21 mouse cellular contexts compared by ENCODE assay signal in the genomic region with DNA sequence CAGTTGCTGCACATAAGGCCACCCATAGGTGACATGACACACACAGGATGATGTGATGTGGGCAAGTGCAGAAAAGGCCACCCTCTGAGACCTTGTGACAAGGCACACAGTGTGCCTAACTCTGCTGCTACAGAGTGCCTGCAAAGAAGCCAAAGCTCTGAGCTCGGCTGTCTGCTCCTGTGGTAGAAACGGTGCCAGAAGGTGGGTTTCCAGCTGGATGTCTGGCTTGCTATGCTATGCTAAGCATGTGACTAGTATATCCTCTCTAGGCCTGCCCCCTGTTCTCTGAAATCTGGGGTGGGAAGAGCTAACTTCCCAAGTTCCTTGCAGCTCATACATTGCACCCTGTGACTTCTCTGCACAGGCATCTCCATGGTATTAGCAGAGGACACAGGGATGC. TPM values are rescaled to one million over a fixed set of nuclear protein-coding genes. Genes with fewer than 3 reads are reported as not detected.
DNase-seq lines count a peak whose midpoint lies in the region; ATAC-seq and TF ChIP-seq lines count a peak whose summit lies in the region.
"Had no signal": no experiment of that assay in that cellular context is flagged by ENCODE, and none has a peak within 500 bp of the region (broad histone marks: within the 10 kb centered on the region; RNA-seq: fewer than 3 reads in every experiment).

No protein-coding gene starts in this region.

- no peaks in the 10 kb centered on the region for H3K27me3 ChIP-seq in heart, embryonic 11.5 days (ENCODE audit: control insufficient read depth, insufficient read depth, low read length)
- H3K27me3 ChIP-seq in limb, embryonic 14.5 days (ENCODE audit: control insufficient read depth, insufficient read depth, low read length): no peaks in the 10 kb centered on the region
- no peaks in the 10 kb centered on the region for H3K27me3 ChIP-seq in limb, embryonic 10.5 days (ENCODE audit: low read depth, poor library complexity, severe bottlenecking)
- H3K27me3 ChIP-seq: CH12.LX, Patski had no signal

- no peak overlapping the region for H3K4me3 ChIP-seq in heart, embryonic 11.5 days (ENCODE audit: low read depth, low read length)
- H3K4me3 ChIP-seq in limb, embryonic 14.5 days (replicated peaks; ENCODE audit: low read length): no peak overlapping the region
- H3K4me3 ChIP-seq in limb, embryonic 10.5 days: no peak overlapping the region

- no peak for ATAC-seq in heart, embryonic 11.5 days (replicated peaks; ENCODE audit: insufficient number of reproducible peaks, low FRiP score, low TSS enrichment)
- ATAC-seq in limb, embryonic 14.5 days (ENCODE audit: low FRiP score, low read depth): no peak
- ATAC-seq: activated CD4-positive, CD25-positive, alpha-beta regulatory T cell, adult 4 months; CD4-positive, CD25-positive, alpha-beta regulatory T cell, adult 4 months; Patski had no signal

- no peak overlapping the region for H3K9ac ChIP-seq in heart, embryonic 11.5 days (ENCODE audit: low read depth, low read length)
- H3K9ac ChIP-seq in limb, embryonic 14.5 days (ENCODE audit: low read depth, low read length, severe bottlenecking): 0 out of 2 replicates have a peak overlapping the region, but pooled peaks have one; percentile 12

- 85% methylated on average over 2 of the region's 2 CpGs for WGBS in heart, embryonic 11.5 days (ENCODE audit: insufficient replicate concordance)
- 78% methylated on average over 2 of the region's 2 CpGs for WGBS in limb, embryonic 14.5 days
- WGBS in limb, embryonic 10.5 days: 92% methylated on average over 2 of the region's 2 CpGs

- no peak overlapping the region for H3K4me2 ChIP-seq in heart, embryonic 11.5 days
- no peak overlapping the region for H3K4me2 ChIP-seq in limb, embryonic 14.5 days (replicated peaks; ENCODE audit: low read depth, low read length, severe bottlenecking)

- H3K27ac ChIP-seq in heart, embryonic 11.5 days (ENCODE audit: low read depth, low read length): no peak overlapping the region
- no peak overlapping the region for H3K27ac ChIP-seq in limb, embryonic 14.5 days (replicated peaks; ENCODE audit: low read depth, low read length)
- no peak overlapping the region for H3K27ac ChIP-seq in limb, embryonic 10.5 days

- TF ChIP-seq POLR2A in limb, embryonic 14.5 days (IDR thresholded peaks at IDR 0.05; ENCODE audit: borderline replicate concordance, extremely low read depth, insufficient read depth, insufficient read length): no peak

- no peaks in the 10 kb centered on the region for H3K36me3 ChIP-seq in heart, embryonic 11.5 days (ENCODE audit: control insufficient read depth, insufficient read depth, low read length)
- no peaks in the 10 kb centered on the region for H3K36me3 ChIP-seq in limb, embryonic 14.5 days (ENCODE audit: control insufficient read depth, insufficient read depth, low read length)
- no peaks in the 10 kb centered on the region for H3K36me3 ChIP-seq in limb, embryonic 10.5 days
- H3K36me3 ChIP-seq: G1E had no signal

- no peaks in the 10 kb centered on the region for H3K4me1 ChIP-seq in heart, embryonic 11.5 days (ENCODE audit: control insufficient read depth, insufficient read depth, low read length)
- 0 out of 2 replicates have a peak, but pooled peaks cover 2% of the 10 kb centered on the region for H3K4me1 ChIP-seq in limb, embryonic 14.5 days (ENCODE audit: control insufficient read depth, insufficient read depth, low read length)
- no peaks in the 10 kb centered on the region for H3K4me1 ChIP-seq in limb, embryonic 10.5 days

- no peaks in the 10 kb centered on the region for H3K9me3 ChIP-seq in heart, embryonic 11.5 days (replicated peaks; ENCODE audit: control insufficient read depth, low read length)
- no peaks in the 10 kb centered on the region for H3K9me3 ChIP-seq in limb, embryonic 14.5 days (ENCODE audit: control insufficient read depth, low read length)
- no peaks in the 10 kb centered on the region for H3K9me3 ChIP-seq in limb, embryonic 10.5 days (replicated peaks)

- peak; percentile 45 to 54 for DNase-seq in cerebellum, postnatal 10 days
- DNase-seq in cerebellum, adult 9-10 months: no peak
- DNase-seq in heart, adult 11 months: peak; percentile 39
- DNase-seq in limb, embryonic 14.5 days (ENCODE audit: low spot score): no peak
- no peak for DNase-seq in limb, embryonic 10.5 days (ENCODE audit: low spot score)
- DNase-seq: adrenal gland, adult 2 months; adrenal gland, adult 8-10 months; adrenal gland, postnatal 10 days; adrenal gland, postnatal 14 days; adrenal gland, postnatal 25 days; adrenal gland, postnatal 36 days; B cell, adult 2 months; cerebellum, adult 11 months; cerebellum, adult 11-12 months; cerebellum, adult 18-20 months had no signal

RNA-seq across cellular contexts. Expression of a gene that starts 13.5 kb away (rescaled TPM):
- polyA plus RNA-seq in heart, embryonic 11.5 days (2014; fragmentation: Nextera tagmentation; extraction: Ambion mirVana): 47.4 and 55.2 TPM in 2 replicates
- polyA plus RNA-seq in limb, embryonic 14.5 days (2012; rRNA removed): 35.4 and 36.6 TPM in 2 replicates
- 41.8 and 49.9 TPM in 2 replicates for polyA plus RNA-seq in limb, embryonic 14.5 days (2014; fragmentation: Nextera tagmentation; extraction: Ambion mirVana)
- 117 and 120 TPM in 2 replicates for polyA plus RNA-seq in limb, embryonic 10.5 days (2016; fragmentation: Nextera tagmentation; extraction: Ambion mirVana)

RNA-seq across cellular contexts. Expression of a gene that starts 44.1 kb away (rescaled TPM):
- 7.0 and 7.6 TPM in 2 replicates for polyA plus RNA-seq in heart, embryonic 11.5 days (2014; fragmentation: Nextera tagmentation; extraction: Ambion mirVana)
- 35.4 and 39.2 TPM in 2 replicates for polyA plus RNA-seq in limb, embryonic 14.5 days (2012; rRNA removed)
- polyA plus RNA-seq in limb, embryonic 14.5 days (2014; fragmentation: Nextera tagmentation; extraction: Ambion mirVana): 10.2 and 12.2 TPM in 2 replicates
- 24.1 and 24.5 TPM in 2 replicates for polyA plus RNA-seq in limb, embryonic 10.5 days (2016; fragmentation: Nextera tagmentation; extraction: Ambion mirVana)

RNA-seq across cellular contexts. Expression of a gene that starts 55.4 kb away (rescaled TPM):
- 2.0 TPM in 2 replicates for polyA plus RNA-seq in heart, embryonic 11.5 days (2014; fragmentation: Nextera tagmentation; extraction: Ambion mirVana)
- polyA plus RNA-seq in limb, embryonic 14.5 days (2012; rRNA removed): 32.6 and 42.5 TPM in 2 replicates
- 14.5 and 19.8 TPM in 2 replicates for polyA plus RNA-seq in limb, embryonic 14.5 days (2014; fragmentation: Nextera tagmentation; extraction: Ambion mirVana)
- polyA plus RNA-seq in limb, embryonic 10.5 days (2016; fragmentation: Nextera tagmentation; extraction: Ambion mirVana): 6.7 and 10.7 TPM in 2 replicates
- polyA plus RNA-seq: activated CD4-positive, CD25-positive, alpha-beta regulatory T cell, adult 4 months had no signal

RNA-seq across cellular contexts. Expression of a gene that starts 59.4 kb away (rescaled TPM):
- polyA plus RNA-seq in heart, embryonic 11.5 days (2014; fragmentation: Nextera tagmentation; extraction: Ambion mirVana): 4.0 and 5.2 TPM in 2 replicates
- polyA plus RNA-seq in limb, embryonic 14.5 days (2012; rRNA removed): 31.9 and 52.5 TPM in 2 replicates
- polyA plus RNA-seq in limb, embryonic 14.5 days (2014; fragmentation: Nextera tagmentation; extraction: Ambion mirVana): 6.3 and 8.0 TPM in 2 replicates
- 3.9 and 8.7 TPM in 2 replicates for polyA plus RNA-seq in limb, embryonic 10.5 days (2016; fragmentation: Nextera tagmentation; extraction: Ambion mirVana)

Comparison
In these comparisons a context has a peak if more than half of its experiments do, and no peak if none do; other contexts are left out.
1. DNase-seq: peak in cerebellum, postnatal 10 days (2 of 2) and heart, adult 11 months (single experiment); none in cerebellum, adult 9-10 months (single experiment), limb, embryonic 14.5 days (single experiment) and limb, embryonic 10.5 days (single experiment).